Mouse (Mus musculus) right cerebral cortex, postnatal 25 days (tissue): Measurements from ENCODE around the gene Gm16368.
"Not testable (repeated sequence)": the region's sequence is repeated elsewhere in the genome, so short reads cannot be mapped to it uniquely, and the experiment has no call there.

Experiments used
- DNase-seq: peaks from one replicate; pipeline ENCODE4 v3.0.0; 2022

The Gm16368 gene

DNA sequence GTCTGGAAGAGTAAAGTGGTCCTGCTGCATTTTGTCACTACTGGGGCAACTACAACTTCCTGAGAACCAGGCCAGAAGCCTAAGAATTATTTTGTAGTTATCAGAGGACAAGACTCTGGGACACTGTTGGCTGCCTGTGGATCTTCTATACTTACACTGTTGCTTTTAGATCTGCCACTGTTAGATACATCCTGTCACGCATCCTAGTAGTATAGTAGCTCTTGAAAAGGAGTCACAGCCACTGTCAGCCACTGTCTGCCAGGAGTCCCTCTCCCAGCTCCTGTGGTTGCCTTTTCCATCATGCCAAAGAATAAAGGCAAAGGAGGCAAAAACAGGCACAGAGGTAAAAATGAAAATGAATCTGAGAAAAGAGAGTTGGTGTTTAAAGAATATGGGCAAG, at the start of gene Gm16368:
Gm16368 (plus strand) TSS at position 301 of the 400 bp plus-strand sequence.
- DNase-seq, result not testable (repeated sequence)

DNA sequence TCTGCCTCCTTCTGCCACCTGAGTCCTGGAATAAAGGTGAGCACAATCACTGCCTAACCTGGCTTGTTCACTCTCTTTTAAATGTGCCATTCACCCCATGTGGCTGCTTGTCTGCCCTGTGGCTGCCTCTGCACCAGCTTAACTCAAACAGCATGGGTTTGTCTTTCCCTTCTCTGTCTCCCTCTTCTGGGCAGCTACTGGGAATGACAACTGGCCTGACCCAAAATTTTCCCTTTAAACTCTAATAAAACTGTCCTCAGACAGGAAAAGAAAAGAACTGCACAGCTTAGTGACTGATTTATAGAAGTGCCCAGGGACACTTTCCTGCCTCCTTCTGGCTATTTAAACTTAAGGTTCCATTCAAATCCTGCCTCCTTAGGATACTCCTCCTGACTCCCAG, 44.4 kb upstream of the Gm16368 start:
- DNase-seq, result not testable (repeated sequence)

DNA sequence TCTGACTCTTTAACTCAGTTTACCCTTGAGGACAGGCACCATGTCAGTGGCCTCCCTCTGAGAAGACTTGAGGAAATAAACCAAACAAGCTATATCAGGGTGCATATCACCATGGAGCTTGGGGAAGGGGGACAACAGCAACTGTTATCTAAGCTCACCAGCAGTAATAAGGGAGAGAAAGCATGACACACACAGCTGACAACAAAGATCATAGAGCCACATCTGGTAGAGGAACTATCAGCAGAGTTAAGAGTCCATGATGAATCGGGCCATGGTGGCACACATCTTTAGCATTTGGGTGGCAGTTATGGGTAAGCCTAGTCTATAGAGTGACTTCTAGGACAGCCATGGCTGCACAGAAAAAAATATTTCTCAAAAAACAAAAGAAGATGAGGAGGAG, 43.8 kb upstream of the Gm16368 start:
- DNase-seq, result not testable (repeated sequence)

DNA sequence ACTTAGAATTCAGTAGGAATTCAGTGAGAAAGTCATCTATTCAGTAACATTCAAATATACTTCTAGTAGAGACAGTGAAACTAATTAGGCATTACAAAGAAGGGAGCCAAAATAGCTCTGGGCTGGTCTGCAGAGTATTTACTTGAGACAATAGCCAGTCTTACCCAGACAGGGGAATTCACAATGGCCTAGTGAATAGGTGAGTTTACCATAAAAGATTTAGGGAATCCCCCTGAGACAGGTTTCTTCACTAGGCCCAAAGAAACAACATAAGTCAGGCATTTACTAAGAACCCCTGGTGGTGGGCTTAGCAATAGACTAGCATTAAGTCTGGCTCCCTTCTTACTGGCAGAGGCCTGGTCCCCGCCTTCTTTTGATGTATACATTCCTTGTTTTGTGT, 38.3 kb upstream of the Gm16368 start:
- DNase-seq, result not testable (repeated sequence)
